Mouse (Mus musculus) forebrain, postnatal 0 days (tissue): ENCODE measurements around the gene LTO1. TPM values are rescaled to one million over a fixed set of nuclear protein-coding genes. Genes with fewer than 3 reads are reported as not detected.

ENCODE experiments used
- ATAC-seq: fragments of 200-750 bp; cut with Nextera tagmentation; 2 replicates; pipeline ENCODE4 v1.8.0; 2017; ENCODE audit warnings: mild to moderate bottlenecking, moderate library complexity
- DNase-seq: peaks from one replicate; pipeline ENCODE4 v3.0.0-alpha.2; 2015
- H3K27ac ChIP-seq: fragments of 300-500 bp; sonication (generic); 2 replicates; pipeline ENCODE4 v1.5.1; 2014; ENCODE audit warnings: low read depth, mild to moderate bottlenecking, antibody characterized with exemption, low read length, moderate library complexity, mixed read lengths
- H3K27me3 ChIP-seq: fragments of 300-500 bp; sonication (generic); 2 replicates; pipeline ENCODE4 v1.6.1; 2014; ENCODE audit warnings: mild to moderate bottlenecking, low read length, mixed read lengths; ENCODE audit not compliant: insufficient read depth
- H3K36me3 ChIP-seq: fragments of 300-500 bp; sonication (generic); 2 replicates; pipeline ENCODE4 v1.6.1; 2014; ENCODE audit warnings: mild to moderate bottlenecking, moderate library complexity; ENCODE audit not compliant: insufficient read depth
- H3K4me1 ChIP-seq: fragments of 300-500 bp; sonication (generic); 2 replicates; pipeline ENCODE4 v1.6.1; 2014; ENCODE audit warnings: antibody characterized with exemption; ENCODE audit not compliant: insufficient read depth
- H3K4me2 ChIP-seq: fragments of 300-500 bp; sonication (generic); 2 replicates; pipeline ENCODE4 v1.6.1; 2014; ENCODE audit warnings: low read depth, mild to moderate bottlenecking, moderate library complexity
- H3K4me3 ChIP-seq: fragments of 300-500 bp; sonication (generic); 2 replicates; pipeline ENCODE4 v1.5.1; 2014; ENCODE audit warnings: low read depth, low read length, mixed read lengths
- H3K9ac ChIP-seq: fragments of 300-500 bp; sonication (generic); 2 replicates; pipeline ENCODE4 v1.6.1; 2014; ENCODE audit warnings: mild to moderate bottlenecking
- H3K9me3 ChIP-seq: fragments of 300-500 bp; sonication (generic); 2 replicates; pipeline ENCODE4 v1.6.1; 2016; ENCODE audit warnings: low read length
- CTCF ChIP-seq: sonication (generic); IDR thresholded peaks from 2 replicates; pipeline ENCODE4 v1.5.1; 2016; ENCODE audit warnings: antibody characterized with exemption, control low read depth, low read depth
- WGBS: fragments of 180-500 bp; shearing (Covaris S2); extraction: QIAGEN DNeasy Blood & Tissue Kit; methylation state at CpG from one replicate; pipeline ENCODE4 v1.1.7; 2014; 5-methylcytosine and 5-hydroxymethylcytosine counted together
- polyA plus RNA-seq: library from polyadenylated mRNA; unstranded; fragments of >200 nt; fragmentation: Nextera tagmentation; extraction: Ambion mirVana; gene quantifications from 2 replicates; pipeline ENCODE4 v1.2.1, GENCODE M21; 2015
- total RNA-seq: library from RNA; depleted of rRNA; stranded (reverse); fragments of >200 nt; gene quantifications from 2 replicates; pipeline ENCODE4 v1.2.3, GENCODE M21; 2014; rRNA removed

Gene LTO1
- total RNA-seq (21.7 and 22.4 TPM in 2 replicates), polyA plus RNA-seq (16.4 and 17.6 TPM in 2 replicates)

DNA sequence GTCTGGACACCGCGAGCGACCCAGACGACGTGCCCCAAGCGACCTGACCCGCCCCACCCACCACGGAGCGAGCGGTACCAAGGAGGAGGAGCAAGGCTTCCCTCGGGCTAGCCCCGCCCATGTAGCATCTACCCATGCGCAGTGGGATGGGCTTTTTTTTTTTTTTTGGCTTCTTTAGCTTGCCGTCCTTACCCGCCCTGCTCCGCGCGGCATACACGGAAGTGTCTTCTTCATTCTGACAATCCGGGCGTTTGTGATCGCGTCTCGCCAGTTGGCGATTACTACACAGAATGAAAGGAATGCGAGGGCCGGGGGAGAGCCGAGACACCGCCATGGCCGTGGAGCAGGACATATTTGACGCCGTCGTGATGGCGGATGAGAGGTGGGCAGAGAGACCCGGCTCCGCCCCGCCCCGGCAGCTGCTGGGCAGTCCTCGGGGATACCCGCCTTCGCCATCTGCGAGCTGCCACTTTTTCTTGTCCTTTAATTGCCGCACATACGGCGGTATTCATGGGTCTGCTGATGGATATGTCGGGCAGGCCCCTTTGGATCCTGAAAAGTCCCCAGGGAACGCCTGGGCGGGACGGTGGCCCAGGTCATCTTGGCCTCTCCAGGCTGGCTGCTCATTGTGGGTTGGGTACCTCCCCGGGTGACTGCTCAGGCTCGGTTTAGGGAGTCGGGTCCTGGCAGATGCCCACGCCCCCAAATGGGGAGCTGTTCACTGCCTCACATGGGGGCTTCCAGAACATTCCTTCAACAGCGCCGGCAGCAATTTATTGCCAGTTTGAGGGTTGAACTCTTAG is at the start of gene LTO1:
Gene LTO1, plus strand, starts transcription at position 153 of the 803 bp plus-strand sequence.
- peaks cover 7% of the 10 kb centered on the region; the same call in 1 of the 2 replicates for H3K4me1 ChIP-seq
- TF ChIP-seq CTCF: no peak
- no peaks in the 10 kb centered on the region for H3K9me3 ChIP-seq
- peak within 1 kb of the TSS; percentile 76 for H3K9ac ChIP-seq
- peak within 1 kb of the TSS; percentile 81 for H3K4me3 ChIP-seq
- peak within 1 kb of the TSS; percentile 86 for H3K4me2 ChIP-seq
- peak; percentile 97 for ATAC-seq
- peak; percentile 95 for DNase-seq
- WGBS: under 1% methylated on average over 53 of the region's 55 CpGs
- peak within 1 kb of the TSS; percentile 91 for H3K27ac ChIP-seq
- peaks cover 20% of the 10 kb centered on the region for H3K36me3 ChIP-seq
- H3K27me3 ChIP-seq: no peaks in the 10 kb centered on the region

DNA sequence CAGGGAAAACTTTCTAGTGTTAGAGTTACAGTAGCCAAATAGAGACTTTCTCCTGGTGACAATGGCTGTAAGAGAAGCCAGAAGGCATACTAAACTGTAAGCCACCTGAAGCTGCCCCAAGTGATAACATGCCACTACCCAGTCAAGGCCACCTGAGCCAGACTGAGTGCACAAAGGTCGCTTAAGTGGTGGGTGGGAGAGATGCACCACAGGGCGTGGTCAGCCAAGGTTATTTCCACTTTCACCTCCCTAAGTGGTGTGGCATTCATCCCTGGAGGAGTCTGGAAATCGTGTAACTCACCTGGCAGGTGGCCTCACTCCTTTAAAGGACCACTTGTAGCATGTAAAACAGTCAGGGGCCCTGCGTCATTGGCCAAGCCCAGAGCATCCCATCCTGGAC is 47.7 kb upstream of the LTO1 start:
- 68% methylated on average over 4 of the region's 4 CpGs for WGBS
- ATAC-seq (no peak), DNase-seq (no peak)
- Histone ChIP-seq H3K36me3 (no peaks in the 10 kb centered on the region), H3K27ac (no peak overlapping the region), H3K4me1 (no peaks in the 10 kb centered on the region), H3K9me3 (no peaks in the 10 kb centered on the region), H3K9ac (no peak overlapping the region), H3K27me3 (peaks cover 34% of the 10 kb centered on the region), H3K4me3 (no peak overlapping the region), H3K4me2 (no peak overlapping the region)
- no peak for TF ChIP-seq CTCF

DNA sequence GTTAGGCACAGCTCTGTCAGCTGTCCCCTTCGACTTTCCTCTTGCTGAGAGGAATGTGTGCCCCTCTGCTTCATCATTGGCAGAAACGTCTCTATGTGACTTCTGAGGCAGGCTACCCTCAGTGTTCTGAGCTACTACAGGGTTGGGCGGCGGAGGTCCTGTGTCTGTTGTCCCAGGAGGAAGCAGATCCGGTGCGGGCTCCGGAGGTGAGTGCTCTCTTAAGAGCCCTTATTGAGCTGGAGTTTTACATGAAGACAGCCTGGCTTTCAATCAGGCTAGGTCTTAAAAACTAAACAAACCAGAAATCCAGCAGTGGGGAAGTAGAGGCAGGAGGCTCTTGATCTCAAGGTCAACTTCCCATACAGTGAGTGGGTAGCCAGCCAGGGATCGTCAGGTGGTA is 47.3 kb upstream of the LTO1 start:
- Histone ChIP-seq H3K4me3 (no peak overlapping the region), H3K4me2 (no peak overlapping the region), H3K4me1 (no peaks in the 10 kb centered on the region), H3K9ac (no peak overlapping the region), H3K36me3 (no peaks in the 10 kb centered on the region), H3K9me3 (no peaks in the 10 kb centered on the region), H3K27ac (no peak overlapping the region), H3K27me3 (peaks cover 30% of the 10 kb centered on the region)
- DNase-seq (no peak), ATAC-seq (no peak)
- no peak for TF ChIP-seq CTCF
- 84% methylated on average over 8 of the region's 8 CpGs for WGBS

DNA sequence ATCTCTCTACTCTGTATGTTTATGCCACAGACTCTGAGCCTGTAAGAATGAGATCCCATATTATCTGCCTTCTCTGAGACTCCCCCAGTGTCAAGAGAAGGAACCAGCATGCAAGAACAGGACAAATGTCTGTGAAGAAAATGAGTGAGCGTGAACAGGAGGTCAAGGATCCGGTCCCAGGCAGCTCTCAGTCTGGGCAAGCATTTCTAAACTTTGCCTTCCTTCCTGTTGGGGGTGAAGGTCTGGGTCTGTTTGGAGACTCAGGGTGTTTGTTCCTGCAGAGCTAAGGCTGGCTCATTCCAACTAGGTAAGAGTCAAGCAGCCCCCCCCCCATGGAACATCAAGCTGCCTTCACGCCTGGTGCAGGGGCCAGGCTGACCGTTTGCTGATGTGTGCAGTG is 42.5 kb upstream of the LTO1 start:
- H3K4me3 ChIP-seq: no peak overlapping the region
- no peaks in the 10 kb centered on the region for H3K27me3 ChIP-seq
- no peak for ATAC-seq
- TF ChIP-seq CTCF: no peak
- no peak overlapping the region for H3K4me2 ChIP-seq
- H3K27ac ChIP-seq: no peak overlapping the region
- no peaks in the 10 kb centered on the region for H3K36me3 ChIP-seq
- no peak for DNase-seq
- H3K9me3 ChIP-seq: no peaks in the 10 kb centered on the region
- H3K4me1 ChIP-seq: no peaks in the 10 kb centered on the region
- no peak overlapping the region for H3K9ac ChIP-seq
- 76% methylated on average over 4 of the region's 4 CpGs for WGBS

DNA sequence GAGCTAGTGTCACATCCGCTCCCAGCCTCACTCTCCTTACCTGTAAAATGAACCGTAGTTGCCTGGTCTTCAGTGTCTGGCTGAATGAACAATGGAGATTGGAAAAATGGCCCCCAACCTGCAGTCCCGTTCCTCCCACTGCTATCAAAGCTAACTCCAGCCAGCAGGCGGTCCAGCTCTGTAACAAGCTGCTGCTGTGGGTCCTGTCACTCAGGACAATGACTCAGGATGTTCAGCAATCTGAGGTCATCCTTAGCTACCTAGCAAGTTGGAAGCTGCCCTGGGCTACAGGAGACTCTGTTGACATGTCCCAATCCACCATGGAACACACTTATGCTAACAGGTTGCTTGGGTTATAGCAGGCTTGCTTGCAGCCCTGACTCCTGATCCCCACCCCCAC is 41.7 kb upstream of the LTO1 start:
- H3K4me3 ChIP-seq: no peak overlapping the region
- ATAC-seq (no peak), DNase-seq (no peak)
- H3K27me3 ChIP-seq: no peaks in the 10 kb centered on the region
- no peak for TF ChIP-seq CTCF
- H3K9ac ChIP-seq: no peak overlapping the region
- H3K36me3 ChIP-seq: no peaks in the 10 kb centered on the region
- no peak overlapping the region for H3K4me2 ChIP-seq
- H3K27ac ChIP-seq: no peak overlapping the region
- WGBS: 66% methylated on average over 4 of the region's 4 CpGs
- no peaks in the 10 kb centered on the region for H3K9me3 ChIP-seq
- H3K4me1 ChIP-seq: no peaks in the 10 kb centered on the region

- no peaks in the 10 kb centered on the region for H3K27me3 ChIP-seq
- ATAC-seq (no peak), DNase-seq (no peak)
- 68% methylated on average over 4 of the region's 4 CpGs for WGBS
- TF ChIP-seq CTCF: no peak
- H3K27ac ChIP-seq: no peak overlapping the region
- no peak overlapping the region for H3K4me2 ChIP-seq
- H3K9me3 ChIP-seq: no peaks in the 10 kb centered on the region
- H3K4me1 ChIP-seq: no peaks in the 10 kb centered on the region
- H3K4me3 ChIP-seq: no peak overlapping the region
- H3K9ac ChIP-seq: no peak overlapping the region
- H3K36me3 ChIP-seq: no peaks in the 10 kb centered on the region
These were observed 40.7 kb upstream of the LTO1 start for GRCm38 (mm10) chr7:144874226-144874625.

DNA sequence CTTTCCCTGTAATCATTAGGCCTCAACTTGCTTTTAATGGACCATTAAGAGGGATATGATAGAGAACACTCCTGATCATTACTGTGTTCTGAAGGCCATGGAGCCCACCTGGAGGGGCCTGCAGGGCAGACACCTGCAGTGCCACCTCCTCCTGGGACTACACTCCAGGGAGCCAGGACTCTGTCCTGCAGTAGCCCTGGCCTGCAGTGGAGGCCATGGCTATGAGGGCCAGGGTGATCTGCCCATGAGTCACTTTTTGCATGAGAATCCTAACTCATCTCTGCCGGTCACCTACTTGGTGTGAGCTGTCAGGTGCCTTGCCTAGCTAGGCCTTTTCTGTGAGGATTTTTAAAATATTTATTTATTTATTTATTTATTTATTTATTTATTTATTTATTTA is 36.5 kb upstream of the LTO1 start:
- no peaks in the 10 kb centered on the region for H3K9me3 ChIP-seq
- H3K9ac ChIP-seq: no peak overlapping the region
- no peak overlapping the region for H3K4me3 ChIP-seq
- H3K27me3 ChIP-seq: no peaks in the 10 kb centered on the region
- H3K4me1 ChIP-seq: no peaks in the 10 kb centered on the region
- no peak for TF ChIP-seq CTCF
- H3K36me3 ChIP-seq: no peaks in the 10 kb centered on the region
- no peak overlapping the region for H3K4me2 ChIP-seq
- ATAC-seq (no peak), DNase-seq (no peak)
- H3K27ac ChIP-seq: no peak overlapping the region
- WGBS: 97% methylated on average over 1 of the region's 1 CpGs
